Mouse (Mus musculus) adrenal gland, postnatal 36 days (tissue): ENCODE results near the gene B4galnt1. TPM values are rescaled to one million over a fixed set of nuclear protein-coding genes. Genes with fewer than 3 reads are reported as not detected.
A peak's percentile ranks its signal among the peaks of the same experiment; 100 is the strongest.

Source experiments
- DNase-seq, 2 experiments: peaks; one replicate each; pipeline ENCODE4 v3.0.0; 2021; ENCODE audit warnings: mixed read lengths in 1 of 2
- total RNA-seq, 2 experiments: library from RNA; stranded (reverse); gene quantifications; 2 replicates each; pipeline ENCODE4 v1.2.3; 2021

B4galnt1 gene
- total RNA-seq, 2 experiments from 2014 or later = 6.3 to 6.8 TPM

- DNase-seq = peak; percentile 47 to 51
Measured at GRCm38 (mm10) chr10:127170002-127170401, 5.0 kb downstream of the B4galnt1 start.

GRCm38 (mm10) chr10:127170837-127171272 lies 5.8 kb downstream of the B4galnt1 start:
- peak; percentile 85 to 88 for DNase-seq

DNA sequence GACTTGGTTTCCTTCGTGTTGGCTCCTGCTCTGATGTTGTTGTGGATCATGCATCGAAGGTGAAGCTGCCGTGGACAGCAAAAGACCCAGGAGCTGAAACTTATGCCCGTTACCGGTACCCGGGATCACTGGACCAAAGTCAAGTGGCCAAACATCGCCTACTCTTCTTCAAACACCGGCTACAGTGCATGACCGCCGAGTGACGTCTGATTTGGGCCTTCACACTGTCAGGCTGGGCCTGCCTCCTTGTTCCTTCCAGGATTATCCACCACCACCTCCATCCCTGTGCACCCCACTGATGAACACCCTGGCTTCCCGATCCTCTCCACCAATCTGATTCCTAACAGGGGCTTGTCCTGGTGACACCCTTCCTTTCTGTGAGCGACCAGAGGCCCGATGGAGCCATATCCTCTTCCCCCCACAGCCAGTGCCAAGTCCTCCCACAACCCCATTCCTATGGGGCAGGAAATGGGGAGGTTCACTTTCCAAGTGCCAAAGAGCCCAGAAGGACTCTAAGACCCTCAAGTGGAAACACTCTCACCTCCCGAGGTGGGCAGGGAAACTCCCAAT lies 6.7 kb downstream of the B4galnt1 start:
- DNase-seq = no peak

GRCm38 (mm10) chr10:127173148-127174065 lies 8.4 kb downstream of the B4galnt1 start:
- no peak for DNase-seq

DNA sequence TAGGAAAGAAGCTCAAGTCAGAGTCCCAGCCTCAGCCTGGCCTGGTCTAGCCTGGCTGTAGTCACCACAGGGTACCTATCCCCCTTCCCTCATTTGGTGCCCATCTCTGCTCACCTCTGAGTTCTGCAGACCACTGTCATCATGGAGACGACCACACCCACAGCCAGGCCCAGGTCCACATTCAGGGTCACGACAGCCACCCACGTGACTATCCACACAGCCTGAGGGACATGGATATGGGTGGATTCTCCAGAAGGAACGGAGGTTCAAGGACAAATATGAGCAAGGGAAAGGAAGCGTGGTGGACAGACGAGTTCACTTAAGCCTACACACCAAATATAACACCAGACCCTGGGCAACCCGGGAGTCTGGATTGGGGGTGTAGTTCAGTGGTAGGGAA lies 9.1 kb downstream of the B4galnt1 start:
- no peak for DNase-seq

GRCm38 (mm10) chr10:127176228-127176627 lies 11.2 kb downstream of the B4galnt1 start:
- DNase-seq = no peak

DNA sequence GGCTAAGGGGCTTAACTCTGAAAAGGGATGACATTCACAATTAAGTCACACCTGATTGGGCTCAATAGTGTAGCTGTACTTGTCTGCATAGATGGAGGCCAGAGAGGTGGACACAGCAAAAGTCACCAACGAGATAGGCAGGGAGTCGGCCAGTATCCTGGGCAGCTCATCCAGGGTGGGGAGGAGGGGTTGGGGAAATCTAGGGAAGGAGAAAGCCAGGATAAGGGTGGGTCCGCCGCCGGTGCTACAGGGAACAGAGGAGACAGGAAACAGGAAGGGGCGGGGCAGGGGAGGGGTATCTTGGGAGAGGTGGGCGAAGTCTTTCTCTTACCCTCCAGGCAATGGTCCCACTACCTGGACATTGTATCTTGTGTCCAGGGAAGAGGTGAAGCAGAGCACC lies 11.7 kb downstream of the B4galnt1 start:
- no peak for DNase-seq

DNA sequence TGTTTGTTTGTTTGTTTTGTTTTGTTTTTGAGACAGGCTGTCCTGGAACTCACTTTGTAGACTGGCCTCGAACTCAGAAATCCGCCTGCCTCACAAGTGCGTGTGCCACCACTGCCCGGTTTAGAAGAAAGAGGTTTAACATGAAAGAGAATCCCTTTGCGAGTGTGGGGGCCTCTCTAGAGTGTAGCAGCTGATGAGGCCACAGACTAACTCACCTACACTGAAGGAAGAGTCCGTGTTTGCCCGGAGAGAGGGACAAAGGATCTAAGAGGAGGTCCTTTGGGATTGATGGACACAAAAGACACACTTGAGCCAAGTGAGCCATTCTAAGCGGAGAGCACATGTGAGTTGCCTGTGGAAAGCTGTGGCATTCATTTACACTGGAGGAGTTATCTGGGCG lies 12.2 kb downstream of the B4galnt1 start:
- no peak for DNase-seq

DNA sequence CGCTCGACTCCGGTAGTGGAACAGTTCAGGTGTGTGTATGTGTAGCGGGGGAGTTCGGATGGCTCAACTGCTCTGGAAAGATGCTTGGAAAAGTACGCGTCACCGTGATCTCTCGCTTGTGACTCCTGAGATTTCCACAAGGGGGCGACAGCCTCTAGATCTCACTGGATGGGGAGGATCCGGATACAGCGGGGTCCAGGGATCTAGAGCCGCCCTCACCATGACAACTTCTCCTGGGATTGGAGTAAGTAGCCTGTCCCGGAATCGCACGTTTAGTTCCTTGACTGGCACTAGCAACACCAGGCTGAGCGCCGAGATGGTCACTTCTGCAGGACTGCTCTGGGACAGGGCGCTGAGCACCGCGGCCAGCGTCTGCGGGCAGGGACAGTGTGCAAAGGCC lies 12.7 kb downstream of the B4galnt1 start:
- DNase-seq = peak; percentile 77 to 82

- DNase-seq = no peak
Measured at GRCm38 (mm10) chr10:127178286-127179027, 13.4 kb downstream of the B4galnt1 start.

GRCm38 (mm10) chr10:127179871-127180694 lies 15.1 kb downstream of the B4galnt1 start, which contains the start of gene Slc26a10:
Gene Slc26a10, minus strand, starts transcription at chr10:127180645.
- no peak for DNase-seq

DNA sequence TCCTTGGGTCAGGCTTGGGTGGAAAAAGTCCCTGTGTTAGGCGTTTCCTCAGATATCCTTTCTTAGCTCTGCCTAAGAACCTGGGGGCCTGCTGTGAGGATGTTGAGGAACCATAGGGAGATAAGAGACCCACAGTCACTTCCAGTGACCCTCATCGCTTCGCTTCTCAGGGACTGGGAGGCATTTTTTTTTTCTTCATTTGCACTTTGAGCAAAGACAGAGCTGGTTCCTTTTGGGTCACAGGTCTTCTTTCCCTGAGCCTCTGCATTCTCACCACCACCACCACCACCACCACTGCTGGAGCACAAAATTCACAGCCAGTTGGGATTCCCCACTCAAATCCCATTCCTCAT lies 15.6 kb downstream of the B4galnt1 start:
- no peak for DNase-seq

DNA sequence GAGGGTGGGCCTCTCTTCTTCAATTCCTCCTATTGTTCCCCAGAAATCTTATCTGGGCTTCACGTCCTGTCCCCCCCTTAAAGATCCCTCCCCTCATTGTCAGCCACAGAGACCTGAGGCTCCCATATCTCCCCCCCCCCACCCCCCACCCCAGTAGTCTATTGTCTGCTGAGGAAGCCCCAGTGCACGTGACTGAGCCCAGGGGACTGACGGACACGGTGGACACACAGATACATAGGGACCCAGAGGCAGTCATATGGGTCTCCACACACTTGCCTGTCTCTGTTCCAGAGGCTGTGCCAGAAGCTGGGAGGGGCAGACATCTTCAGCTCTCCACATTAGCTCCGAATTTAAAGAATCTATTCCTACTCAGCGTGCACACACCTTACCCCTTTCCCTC lies 16.5 kb downstream of the B4galnt1 start:
- DNase-seq = no peak

GRCm38 (mm10) chr10:127182624-127183023 lies 17.6 kb downstream of the B4galnt1 start:
- DNase-seq = no peak

DNA sequence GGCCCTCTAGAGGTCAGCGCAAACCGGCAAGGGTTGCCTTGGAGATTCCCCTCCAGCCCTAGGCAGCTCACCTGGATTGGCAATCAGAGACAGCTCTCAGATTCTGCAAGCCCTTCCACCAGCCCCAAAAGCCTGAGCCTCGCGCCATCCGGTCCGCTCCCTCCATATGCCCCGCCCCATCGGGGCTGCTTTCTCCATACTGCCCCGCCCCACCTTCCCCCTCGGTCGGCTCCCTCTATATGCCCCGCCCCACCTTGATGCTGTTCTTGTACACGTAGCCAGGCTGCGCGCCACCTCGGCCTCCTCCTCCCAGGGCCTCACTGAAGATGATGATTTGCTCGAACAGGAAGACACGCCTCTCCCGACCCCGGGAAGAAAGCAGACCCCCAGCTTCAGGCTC lies 18.7 kb downstream of the B4galnt1 start:
- DNase-seq = no peak

GRCm38 (mm10) chr10:127185101-127185500 lies 20.1 kb downstream of the B4galnt1 start:
- DNase-seq = no peak

GRCm38 (mm10) chr10:127185506-127185905 lies 20.5 kb downstream of the B4galnt1 start:
- DNase-seq = no peak

DNA sequence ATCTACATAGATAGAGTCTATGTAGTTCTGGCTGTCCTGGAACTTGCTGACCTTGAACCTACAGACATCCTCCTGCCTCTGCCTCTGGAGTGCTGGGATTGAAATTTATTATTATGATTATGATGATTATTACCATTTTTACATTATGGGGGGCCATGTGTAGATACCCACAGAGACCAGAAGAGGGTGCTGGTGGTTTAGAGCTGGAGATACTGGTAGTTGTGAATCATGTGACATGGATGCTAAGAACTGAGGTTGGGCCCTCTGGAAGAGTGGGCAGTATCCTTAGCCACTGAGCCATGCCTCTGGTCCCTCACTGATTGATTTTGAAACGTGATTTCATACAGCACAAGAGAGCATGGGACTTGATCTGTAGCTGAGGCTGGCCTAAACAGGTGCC lies 21.4 kb downstream of the B4galnt1 start:
- no peak for DNase-seq

- DNase-seq = no peak
Measured at GRCm38 (mm10) chr10:127187371-127188078, 22.5 kb downstream of the B4galnt1 start.

GRCm38 (mm10) chr10:127188079-127188453 lies 23.0 kb downstream of the B4galnt1 start:
- no peak for DNase-seq

DNA sequence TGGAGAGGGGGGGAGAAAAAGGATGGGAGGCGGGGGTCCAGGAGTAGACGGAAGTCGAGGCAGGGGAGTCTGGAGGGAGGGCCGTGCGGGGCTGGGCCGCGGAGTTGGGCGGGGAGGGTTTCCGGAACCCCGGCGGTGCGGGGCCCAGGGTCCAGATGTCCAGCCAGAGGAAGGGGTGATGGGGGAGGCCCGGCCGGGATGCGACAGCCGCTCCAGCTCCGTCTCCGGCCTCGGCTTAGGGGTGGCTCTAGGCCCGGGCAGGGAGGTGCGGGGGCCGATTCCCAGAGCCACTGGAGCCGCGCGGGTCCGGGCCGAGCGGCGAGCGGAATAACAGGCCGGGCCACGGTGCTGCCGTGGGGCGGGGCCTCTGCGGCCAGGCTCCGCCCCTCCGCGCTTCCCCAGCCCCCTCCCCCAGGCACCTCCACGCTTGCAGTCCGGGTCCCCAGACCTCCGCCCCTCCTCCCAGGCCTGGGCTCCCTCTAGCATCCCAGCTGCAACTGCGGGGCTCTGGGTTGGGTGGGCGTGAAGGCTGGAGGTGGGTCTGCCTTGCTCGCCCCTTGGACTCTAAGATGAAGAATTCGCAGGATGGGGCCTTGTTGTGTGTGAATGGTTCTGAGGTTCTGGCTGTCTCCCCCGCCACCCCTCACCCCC lies 23.6 kb downstream of the B4galnt1 start:
- DNase-seq = peak; percentile 62 to 82
